Mouse (Mus musculus) gastrocnemius, adult 8-10 months (tissue): ENCODE data around the gene Syt7. TPM values are rescaled to one million over a fixed set of nuclear protein-coding genes. Genes with fewer than 3 reads are reported as not detected.

Source experiments
- DNase-seq, 2 experiments: peaks; one replicate each; pipeline ENCODE4 v3.0.0; 2022; ENCODE audit warnings: low spot score in 2 of 2
- total RNA-seq, 4 experiments: library from RNA; stranded (reverse); gene quantifications; 2 replicates each; pipeline ENCODE4 v1.2.4; 2022

The Syt7 gene
- total RNA-seq, 4 experiments from 2014 or later: 1.7 to 3.9 (median 2.8) TPM

- no peak for DNase-seq
Measured at GRCm38 (mm10) chr19:10456752-10457483, 68.0 kb downstream of the Syt7 start, which contains the start of gene Lrrc10b. Gene Lrrc10b, minus strand, starts transcription at chr19:10457473.

- DNase-seq: no peak
Measured at GRCm38 (mm10) chr19:10457484-10457800, 68.6 kb downstream of the Syt7 start.

- no peak for DNase-seq
Measured at GRCm38 (mm10) chr19:10458096-10458495, 69.2 kb downstream of the Syt7 start.

DNA sequence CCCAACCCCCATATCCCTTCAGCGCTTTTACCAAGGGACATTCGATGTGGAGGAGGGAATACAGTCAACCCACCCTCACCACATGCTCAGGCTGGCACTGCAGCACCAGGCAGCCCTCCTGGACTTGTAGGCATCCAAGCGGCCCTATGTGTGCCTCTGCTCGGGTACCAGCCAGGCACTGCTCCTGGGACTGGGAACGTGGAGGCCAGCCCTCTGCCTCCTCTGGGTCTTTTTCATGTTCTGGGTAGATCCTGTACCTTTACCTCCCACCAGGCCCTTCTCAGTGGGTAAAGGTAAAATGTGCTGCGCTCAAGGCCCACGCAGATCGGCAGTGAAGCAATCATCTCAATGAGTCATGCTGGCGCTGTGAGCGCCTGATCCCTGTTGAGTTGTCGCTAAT is 71.0 kb downstream of the Syt7 start:
- DNase-seq: no peak

DNA sequence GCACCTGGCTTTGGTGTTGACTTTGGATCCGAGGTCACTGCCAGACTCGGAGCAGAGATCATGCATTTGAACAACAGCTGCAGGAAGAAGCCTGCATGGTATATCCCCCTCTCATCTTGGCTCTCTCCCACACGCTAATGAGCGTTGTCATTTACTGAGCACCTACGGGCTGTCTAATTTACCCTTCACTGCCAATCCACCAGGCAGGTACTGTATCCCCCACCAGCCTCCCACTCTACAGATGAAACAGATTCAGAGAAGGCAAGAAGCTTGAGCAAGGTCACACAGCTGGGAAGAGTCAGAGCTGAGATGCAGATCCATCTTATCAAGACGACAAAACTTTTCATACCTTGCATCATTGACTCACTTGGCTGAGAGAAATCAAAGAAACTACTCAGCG is 72.7 kb downstream of the Syt7 start:
- no peak for DNase-seq

GRCm38 (mm10) chr19:10464427-10464826 is 75.5 kb downstream of the Syt7 start:
- no peak for DNase-seq

DNA sequence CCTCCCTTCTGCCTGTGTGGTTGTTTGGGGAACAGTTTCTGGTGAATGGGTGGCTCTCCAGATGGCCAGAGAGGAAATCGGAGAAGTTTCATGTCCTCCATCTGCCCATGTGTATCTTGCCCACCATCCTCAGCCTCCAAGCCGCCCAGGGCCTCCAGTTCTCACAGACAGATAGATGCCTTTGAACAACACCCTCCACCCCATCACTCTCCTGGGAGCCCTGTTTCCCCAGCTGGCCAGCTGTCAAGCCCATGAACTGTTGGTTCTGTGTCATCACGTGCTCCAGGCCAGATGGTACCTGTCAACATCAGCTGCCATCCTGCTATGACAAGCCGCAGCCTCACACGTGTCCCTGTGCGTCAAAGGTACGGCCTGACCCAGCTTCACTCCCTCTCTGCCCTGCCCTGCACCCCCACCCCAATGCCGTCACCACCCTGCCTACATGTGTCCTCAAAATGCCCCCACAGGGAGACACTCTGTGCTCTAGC is 80.3 kb downstream of the Syt7 start:
- DNase-seq: no peak

GRCm38 (mm10) chr19:10472958-10473357 is 84.1 kb downstream of the Syt7 start:
- no peak for DNase-seq

GRCm38 (mm10) chr19:10473779-10474178 is 84.9 kb downstream of the Syt7 start:
- DNase-seq: no peak

- DNase-seq: no peak
Measured at GRCm38 (mm10) chr19:10479541-10479940, 90.7 kb downstream of the Syt7 start.

GRCm38 (mm10) chr19:10482703-10483102 is 93.8 kb downstream of the Syt7 start, which contains the start of gene Ppp1r32:
Gene Ppp1r32, minus strand, starts transcription at chr19:10482928.
- DNase-seq: no peak

DNA sequence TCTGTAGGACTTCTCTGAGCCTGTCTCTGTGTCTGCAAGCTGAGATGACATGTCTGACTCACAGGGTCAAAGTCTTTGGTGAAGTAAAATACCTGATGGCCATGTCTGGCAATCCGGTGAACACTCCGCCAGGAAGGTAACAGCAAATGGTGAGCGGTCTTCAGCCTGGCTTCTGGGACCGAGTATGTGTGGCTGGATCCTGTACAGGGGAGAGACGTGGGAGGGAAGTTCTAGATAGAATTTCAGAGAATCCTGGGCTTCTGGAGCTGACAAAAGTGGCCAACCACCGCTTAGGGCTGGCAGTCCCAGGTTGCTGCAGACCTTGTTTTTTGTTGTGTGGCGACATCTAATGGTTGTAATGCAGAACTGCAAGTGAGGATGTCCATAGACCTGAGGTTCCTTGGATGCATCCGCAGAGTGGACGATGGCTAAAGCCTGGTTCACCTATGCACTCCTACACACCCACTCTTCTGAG is 97.4 kb downstream of the Syt7 start:
- DNase-seq: peak; percentile 13 to 14

DNA sequence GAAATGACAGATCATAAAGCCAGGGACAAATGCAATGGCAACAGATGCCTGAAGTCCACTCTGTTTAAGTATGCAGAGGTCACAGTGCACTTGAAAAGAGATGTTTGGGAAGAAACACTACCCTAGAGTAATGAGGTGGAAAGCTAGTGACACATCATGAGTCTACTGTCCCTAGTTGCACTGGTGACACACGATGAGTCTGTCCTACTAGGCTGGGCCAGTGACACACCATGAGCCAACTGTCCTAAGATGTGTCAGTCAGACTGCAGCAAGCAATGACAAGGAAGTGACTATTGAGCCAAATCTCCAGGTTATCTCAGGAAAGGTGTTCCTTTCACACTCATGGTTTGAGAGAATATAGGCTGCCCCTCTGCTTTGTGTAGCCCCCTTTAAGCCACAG is 106.8 kb downstream of the Syt7 start:
- DNase-seq: no peak

- no peak for DNase-seq
Measured at GRCm38 (mm10) chr19:10496976-10497375, 108.1 kb downstream of the Syt7 start.

DNA sequence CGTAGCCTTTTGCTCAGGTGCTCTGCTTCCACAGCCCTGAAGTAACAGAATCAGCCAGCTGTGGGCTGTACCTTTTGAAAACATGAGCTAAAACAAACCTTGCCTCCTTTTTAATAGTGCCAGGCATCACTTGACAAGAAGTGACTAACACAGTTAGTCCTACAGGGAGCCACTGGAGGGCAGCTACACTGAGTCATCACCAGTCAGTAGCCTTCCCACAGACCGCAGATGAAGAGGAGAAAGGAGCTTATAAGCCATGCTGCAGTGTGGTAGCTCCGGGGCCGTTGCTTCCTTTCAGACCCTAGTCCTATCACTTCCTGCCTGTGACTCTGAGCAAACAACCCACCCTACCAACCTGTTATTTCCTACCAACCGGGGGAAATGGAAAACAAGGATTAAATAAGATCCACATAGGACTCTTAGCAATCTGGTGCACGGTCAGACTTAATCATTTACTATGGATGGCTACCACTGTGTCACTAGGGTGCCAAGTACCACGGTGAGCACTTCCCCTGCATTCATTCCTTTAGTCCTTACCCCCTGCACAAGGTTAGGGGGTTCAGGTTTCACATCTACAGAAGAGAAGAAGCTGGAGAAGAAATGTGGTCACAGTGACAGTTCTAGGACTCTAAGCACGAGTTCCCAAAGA is 108.7 kb downstream of the Syt7 start:
- DNase-seq: no peak

DNA sequence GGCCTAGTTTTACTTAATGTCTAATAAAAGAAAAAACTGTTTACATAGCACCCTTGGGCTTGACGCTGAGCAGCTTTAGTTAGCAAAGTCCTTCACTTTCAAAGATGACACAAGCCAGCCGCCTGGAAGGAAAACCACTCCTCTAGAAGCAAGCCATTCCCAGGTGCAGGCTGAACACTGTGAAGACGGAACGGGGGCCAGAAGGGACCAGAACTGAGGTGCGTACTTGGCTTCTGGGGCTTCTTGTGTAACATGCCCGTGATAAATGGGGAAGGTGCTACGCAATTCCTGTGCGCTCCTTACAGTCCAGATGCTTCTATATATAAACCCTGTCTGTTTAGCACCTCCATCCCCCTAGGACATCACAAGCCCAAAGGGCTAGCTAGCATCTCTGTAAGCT is 111.7 kb downstream of the Syt7 start:
- DNase-seq: no peak

- DNase-seq: no peak
Measured at GRCm38 (mm10) chr19:10502571-10502970, 113.7 kb downstream of the Syt7 start.

Other genes starting within 250 kb of the Syt7 start
- 1 to 10 TPM; 2.5 to 6.0 (median 4.2) TPM for gene Fads1, start 206.2 kb upstream of the Syt7 start, total RNA-seq
- 10 to 100 TPM; 74.3 to 86.5 (median 83.2) TPM for gene Tmem258, start 185.1 kb upstream of the Syt7 start, total RNA-seq
- 1 to 10 TPM; 4.2 to 5.4 (median 4.7) TPM for gene Fen1, start 184.9 kb upstream of the Syt7 start, total RNA-seq
- not detected for gene Myrf, start 148.3 kb upstream of the Syt7 start, total RNA-seq
- gene Dagla, start 84.2 kb upstream of the Syt7 start, total RNA-seq: 10 to 100 TPM in 1 of 4 experiments, 1 to 10 TPM in 3; 7.9 to 10.7 (median 8.8) TPM
- gene Lrrc10b, start 68.4 kb downstream of the Syt7 start, total RNA-seq: under 1 TPM in 2 of 4 experiments, not detected in 2; 0.19 to 0.48 TPM
- gene Ppp1r32, start 93.8 kb downstream of the Syt7 start, total RNA-seq: under 1 TPM; 0.35 to 0.92 (median 0.46) TPM
- gene Cpsf7, start 136.2 kb downstream of the Syt7 start, total RNA-seq: 10 to 100 TPM; 14.9 to 17.1 (median 16.0) TPM
- 10 to 100 TPM; 47.2 to 53.6 (median 48.0) TPM for gene Sdhaf2, start 137.1 kb downstream of the Syt7 start, total RNA-seq
- 1 to 10 TPM; 2.3 to 3.1 (median 2.7) TPM for gene Tmem216, start 167.1 kb downstream of the Syt7 start, total RNA-seq
- 1 to 10 TPM; 7.6 to 8.3 (median 7.8) TPM for gene Cyb561a3, start 188.1 kb downstream of the Syt7 start, total RNA-seq
- 1 to 10 TPM in 2 of 4 experiments, under 1 TPM in 2; 0.80 to 1.7 (median 1.1) TPM for gene Tmem138, start 188.3 kb downstream of the Syt7 start, total RNA-seq
- 100 to 1,000 TPM; 116 to 144 (median 125) TPM for gene Ddb1, start 216.2 kb downstream of the Syt7 start, total RNA-seq
- gene Tkfc, start 216.6 kb downstream of the Syt7 start, total RNA-seq: 1 to 10 TPM; 3.5 to 4.5 (median 3.6) TPM
- not detected for gene Vwce, start 245.1 kb downstream of the Syt7 start, total RNA-seq